Mouse (Mus musculus) bone marrow macrophage, adult 2 months (primary cell): ENCODE results near the gene Slc3a1. TPM values are rescaled to one million over a fixed set of nuclear protein-coding genes. Genes with fewer than 3 reads are reported as not detected.
A peak's percentile ranks its signal among the peaks of the same experiment; 100 is the strongest.

Experiments used
- H3K27ac ChIP-seq: 2 replicates; pipeline ENCODE4 v1.5.1; 2012; ENCODE audit warnings: low read depth, low read length; ENCODE audit not compliant: insufficient read depth
- H3K4me1 ChIP-seq: 2 replicates; pipeline ENCODE4 v1.6.1; 2012; ENCODE audit warnings: low read length; ENCODE audit not compliant: control insufficient read depth, insufficient read depth
- H3K4me3 ChIP-seq: 2 replicates; pipeline ENCODE4 v1.5.1; 2012; ENCODE audit warnings: mild to moderate bottlenecking, low read length, moderate library complexity; ENCODE audit not compliant: insufficient read depth
- CTCF ChIP-seq: IDR thresholded peaks from 2 replicates; pipeline ENCODE4 v1.5.1; 2012; ENCODE audit warnings: low read depth, mild to moderate bottlenecking, low read length, moderate library complexity
- POLR2A ChIP-seq: IDR thresholded peaks from 2 replicates; pipeline ENCODE4 v1.6.1; 2012; ENCODE audit warnings: mild to moderate bottlenecking, low read depth, low read length, borderline replicate concordance
- polyA plus RNA-seq: library from polyadenylated mRNA; stranded (reverse); fragments of >200 nt; gene quantifications from 2 replicates; pipeline ENCODE4 v1.2.4, GENCODE M21; 2012; ENCODE audit not compliant: missing spikeins, insufficient read depth, insufficient read length

Gene Slc3a1
- polyA plus RNA-seq, 1 experiment = 0.32 TPM

- Histone ChIP-seq H3K4me1 (peaks cover 4% of the 10 kb centered on the region), H3K27ac (no peak overlapping the region), H3K4me3 (no peak overlapping the region)
- TF ChIP-seq POLR2A (no peak), CTCF (no peak)
These were observed 58.3 kb downstream of the Slc3a1 start for GRCm38 (mm10) chr17:85086501-85086900.

GRCm38 (mm10) chr17:85087591-85087990 lies 59.4 kb downstream of the Slc3a1 start:
- no peak for TF ChIP-seq CTCF

GRCm38 (mm10) chr17:85088401-85088800 lies 60.2 kb downstream of the Slc3a1 start:
- H3K4me1 ChIP-seq = peaks cover 4% of the 10 kb centered on the region
- no peak overlapping the region for H3K27ac ChIP-seq
- TF ChIP-seq POLR2A (no peak), CTCF (no peak)
- no peak overlapping the region for H3K4me3 ChIP-seq

More at GRCm38 (mm10) chr17:85087591-85087990, 59.4 kb downstream of the Slc3a1 start:
- Histone ChIP-seq H3K4me3 (no peak overlapping the region), H3K27ac (no peak overlapping the region), H3K4me1 (peaks cover 4% of the 10 kb centered on the region)

- Histone ChIP-seq H3K27ac (no peak overlapping the region), H3K4me1 (peaks cover 4% of the 10 kb centered on the region), H3K4me3 (no peak overlapping the region)
- no peak for TF ChIP-seq POLR2A
These were observed 60.8 kb downstream of the Slc3a1 start for GRCm38 (mm10) chr17:85089011-85089410.

GRCm38 (mm10) chr17:85089621-85090020 lies 61.4 kb downstream of the Slc3a1 start:
- Histone ChIP-seq H3K27ac (peak overlapping the region; percentile 47; the same call in 1 of the 2 replicates), H3K4me1 (peaks cover 4% of the 10 kb centered on the region), H3K4me3 (peak overlapping the region; percentile 75)
- no peak for TF ChIP-seq POLR2A
- TF ChIP-seq CTCF = no peak

GRCm38 (mm10) chr17:85090120-85091099 lies 62.2 kb downstream of the Slc3a1 start, which contains the start of the genes Prepl and Camkmt:
Gene Prepl, minus strand, starts transcription at chr17:85090241.
Gene Camkmt, plus strand, starts transcription at chr17:85090552.
- peak within 1 kb of the TSS; percentile 47 for H3K27ac ChIP-seq

GRCm38 (mm10) chr17:85091762-85092161 lies 63.6 kb downstream of the Slc3a1 start:
- peaks cover 4% of the 10 kb centered on the region for H3K4me1 ChIP-seq
- H3K27ac ChIP-seq = no peak overlapping the region
- TF ChIP-seq POLR2A (no peak), CTCF (no peak)
- H3K4me3 ChIP-seq = no peak overlapping the region

More at GRCm38 (mm10) chr17:85090120-85091099, 62.2 kb downstream of the Slc3a1 start, which contains the start of the genes Prepl and Camkmt:
- Histone ChIP-seq H3K4me3 (peak within 1 kb of the TSS; percentile 75), H3K4me1 (peaks cover 4% of the 10 kb centered on the region)
- TF ChIP-seq POLR2A (no peak), CTCF (no peak)

- TF ChIP-seq POLR2A (no peak), CTCF (no peak)
- Histone ChIP-seq H3K4me1 (no peaks in the 10 kb centered on the region), H3K4me3 (no peak overlapping the region), H3K27ac (no peak overlapping the region)
These were observed 68.2 kb downstream of the Slc3a1 start for GRCm38 (mm10) chr17:85096396-85096795.

- no peak for TF ChIP-seq CTCF
- TF ChIP-seq POLR2A = no peak
- no peak overlapping the region for H3K27ac ChIP-seq
- no peaks in the 10 kb centered on the region for H3K4me1 ChIP-seq
- H3K4me3 ChIP-seq = no peak overlapping the region
These were observed 70.6 kb downstream of the Slc3a1 start for GRCm38 (mm10) chr17:85098677-85099323.

GRCm38 (mm10) chr17:85100232-85100631 lies 72.1 kb downstream of the Slc3a1 start:
- TF ChIP-seq POLR2A (no peak), CTCF (no peak)
- H3K4me1 ChIP-seq = no peaks in the 10 kb centered on the region
- H3K27ac ChIP-seq = no peak overlapping the region
- no peak overlapping the region for H3K4me3 ChIP-seq
